Mouse (Mus musculus) CH12.LX (cell line): ENCODE results near the gene Syne1. TPM values are rescaled to one million over a fixed set of nuclear protein-coding genes. Genes with fewer than 3 reads are reported as not detected.

Experiments
- DNase-seq: peaks from one replicate; pipeline ENCODE4 v3.0.0-alpha.2; 2013; ENCODE audit errors: extremely low read depth
- H3K27ac ChIP-seq: 2 replicates; pipeline ENCODE4 v1.5.1; 2012; ENCODE audit warnings: low read depth, mild to moderate bottlenecking, control low read depth, moderate library complexity; ENCODE audit not compliant: insufficient read depth
- H3K27me3 ChIP-seq: replicated peaks from 2 replicates; pipeline ENCODE3; 2012; ENCODE audit warnings: inconsistent platforms
- H3K36me3 ChIP-seq, 2 experiments: replicated peaks in 1 of 2; 2 replicates each; pipeline versions ENCODE3 to v1.6.1; 2012; ENCODE audit warnings: inconsistent platforms in 1 of 2, low read length in 1 of 2, mild to moderate bottlenecking in 1 of 2, mixed read lengths in 1 of 2, moderate library complexity in 1 of 2; ENCODE audit not compliant: control insufficient read depth in 1 of 2, insufficient read depth in 1 of 2
- H3K4me1 ChIP-seq, 2 experiments: 2 replicates each; pipeline ENCODE4 v1.6.1; 2012; ENCODE audit warnings: inconsistent platforms in 1 of 2, moderate library complexity in 1 of 2; ENCODE audit not compliant: insufficient read depth in 2 of 2, control insufficient read depth in 1 of 2
- H3K4me2 ChIP-seq: 2 replicates; pipeline ENCODE4 v1.6.1; 2012; ENCODE audit warnings: low read depth, mild to moderate bottlenecking, control low read depth; ENCODE audit not compliant: poor library complexity, insufficient read depth, severe bottlenecking
- H3K4me3 ChIP-seq, 3 experiments: fragments of 150-350 bp in 1 of 3; sonication (generic) in 1 of 3; replicated peaks in 1 of 3; 2 replicates each; pipeline versions ENCODE3 to v1.5.1; 2011 to 2012; ENCODE audit warnings: low read depth in 2 of 3, low read length in 2 of 3, mild to moderate bottlenecking in 2 of 3, moderate library complexity in 2 of 3, control low read depth in 1 of 3, improper control_type of control experiment in 1 of 3, inconsistent platforms in 1 of 3, mixed read lengths in 1 of 3; ENCODE audit not compliant: poor library complexity in 1 of 3
- H3K79me2 ChIP-seq: replicated peaks from 2 replicates; pipeline ENCODE4 v1.6.1; 2012; ENCODE audit warnings: mild to moderate bottlenecking, moderate library complexity; ENCODE audit not compliant: control insufficient read depth, poor library complexity, insufficient read depth, severe bottlenecking; ENCODE audit errors: extremely low read depth
- H3K9ac ChIP-seq: 2 replicates; pipeline ENCODE4 v1.6.1; 2012; ENCODE audit warnings: low read depth, mild to moderate bottlenecking, control low read depth, moderate library complexity; ENCODE audit not compliant: insufficient read depth
- H3K9me3 ChIP-seq: replicated peaks from 2 replicates; pipeline ENCODE3; 2012; ENCODE audit warnings: low read length, inconsistent platforms, mixed read lengths
- CTCF ChIP-seq, 2 experiments: IDR thresholded peaks in 1 of 2; conservative IDR thresholded peaks in 1 of 2; 2 replicates each; pipeline ENCODE4 v1.5.1; 2011 to 2012; ENCODE audit warnings: low read depth in 2 of 2, low read length in 2 of 2, improper control_type of control experiment in 1 of 2, inconsistent platforms in 1 of 2, mild to moderate bottlenecking in 1 of 2, moderate library complexity in 1 of 2
- E2F4 ChIP-seq: IDR thresholded peaks from 2 replicates; pipeline ENCODE4 v1.6.1; 2011; ENCODE audit warnings: low read depth, low read length, improper control_type of control experiment; ENCODE audit not compliant: insufficient replicate concordance
- ELF1 ChIP-seq: IDR thresholded peaks from 2 replicates; pipeline ENCODE4 v1.6.1; 2014; ENCODE audit warnings: low read depth, mild to moderate bottlenecking, inconsistent platforms, low read length, improper control_type of control experiment
- ETS1 ChIP-seq: conservative IDR thresholded peaks from 2 replicates; pipeline ENCODE4 v1.6.1; 2012; ENCODE audit warnings: low read depth, mild to moderate bottlenecking, inconsistent platforms, low read length, improper control_type of control experiment, moderate library complexity
- GABPA ChIP-seq: IDR thresholded peaks from 2 replicates; pipeline ENCODE4 v1.6.1; 2012; ENCODE audit warnings: low read depth, low read length, improper control_type of control experiment, inconsistent platforms; ENCODE audit not compliant: insufficient replicate concordance
- IRF4 ChIP-seq: IDR thresholded peaks from 2 replicates; pipeline ENCODE4 v1.6.1; 2014; ENCODE audit warnings: low read depth, mild to moderate bottlenecking, inconsistent platforms, low read length, improper control_type of control experiment
- JUN ChIP-seq: IDR thresholded peaks from 2 replicates; pipeline ENCODE4 v1.6.1; 2011; ENCODE audit warnings: low read depth, mild to moderate bottlenecking, low read length, improper control_type of control experiment, moderate library complexity; ENCODE audit not compliant: insufficient read depth
- MEF2A ChIP-seq: IDR thresholded peaks from 2 replicates; pipeline ENCODE4 v1.6.1; 2014; ENCODE audit warnings: low read depth, mild to moderate bottlenecking, inconsistent platforms, low read length, improper control_type of control experiment, borderline replicate concordance
- PAX5 ChIP-seq: IDR thresholded peaks from 2 replicates; pipeline ENCODE4 v1.6.1; 2012; ENCODE audit warnings: low read length, inconsistent platforms, mixed read lengths
- POLR2AphosphoS2 ChIP-seq: IDR thresholded peaks from 2 replicates; pipeline ENCODE4 v1.6.1; 2011; ENCODE audit warnings: low read depth, low read length, improper control_type of control experiment
- SIN3A ChIP-seq: IDR thresholded peaks from 2 replicates; pipeline ENCODE4 v1.6.1; 2012; ENCODE audit warnings: low read length, improper control_type of control experiment, inconsistent platforms
- TCF12 ChIP-seq: IDR thresholded peaks from 2 replicates; pipeline ENCODE4 v1.6.1; 2014; ENCODE audit warnings: low read depth, mild to moderate bottlenecking, inconsistent platforms, low read length, improper control_type of control experiment
- UBTF ChIP-seq: IDR thresholded peaks from 2 replicates; pipeline ENCODE4 v1.6.1; 2012; ENCODE audit warnings: low read depth, mild to moderate bottlenecking, inconsistent platforms, low read length, improper control_type of control experiment, moderate library complexity
- USF1 ChIP-seq: IDR thresholded peaks from 2 replicates; pipeline ENCODE4 v1.6.1; 2014; ENCODE audit warnings: low read depth, mild to moderate bottlenecking, inconsistent platforms, low read length, improper control_type of control experiment
- ZC3H11A ChIP-seq: IDR thresholded peaks from 2 replicates; pipeline ENCODE4 v1.6.1; 2012; ENCODE audit warnings: low read depth, mild to moderate bottlenecking, inconsistent platforms, low read length, improper control_type of control experiment
- ZNF384 ChIP-seq: IDR thresholded peaks from 2 replicates; pipeline ENCODE4 v1.6.1; 2012; ENCODE audit warnings: low read depth, low read length, improper control_type of control experiment, inconsistent platforms
- dilution Hi-C: fragments of 300-500 bp; cut with MboI; formaldehyde crosslinking; loops from 2 replicates; pipeline ENCODE4 v1.14.3; 2020; ENCODE audit warnings: low sequenced_read_pairs; ENCODE audit not compliant: extremely low pct_unique_long_range_greater_than_20kb, extremely low pct_ligation_motif_present
- in situ Hi-C: fragments of 300-500 bp; cut with MboI; formaldehyde crosslinking; loops from 3 replicates; pipeline ENCODE4 v1.14.3; 2019; ENCODE audit warnings: low sequenced_read_pairs, low pct_ligation_motif_present, low pct_unique_long_range_greater_than_20kb, mixed read lengths
- polyA plus RNA-seq: library from polyadenylated mRNA; unstranded; fragments of >175 nt; gene quantifications from 2 replicates; pipeline ENCODE4 v1.2.1, GENCODE M21; 2012; ENCODE audit warnings: low read depth; ENCODE audit not compliant: insufficient read length
- total RNA-seq, 2 experiments: library from RNA; depleted of rRNA; stranded (reverse); fragments of 300-350 nt in 1 of 2; fragments of >200 nt in 1 of 2; gene quantifications; 2 replicates each; pipeline ENCODE4 v1.2.3; 2012 to 2014

Syne1 gene
- total and polyA plus RNA-seq, 3 experiments, result 3.1 to 7.6 (median 3.6) TPM

DNA sequence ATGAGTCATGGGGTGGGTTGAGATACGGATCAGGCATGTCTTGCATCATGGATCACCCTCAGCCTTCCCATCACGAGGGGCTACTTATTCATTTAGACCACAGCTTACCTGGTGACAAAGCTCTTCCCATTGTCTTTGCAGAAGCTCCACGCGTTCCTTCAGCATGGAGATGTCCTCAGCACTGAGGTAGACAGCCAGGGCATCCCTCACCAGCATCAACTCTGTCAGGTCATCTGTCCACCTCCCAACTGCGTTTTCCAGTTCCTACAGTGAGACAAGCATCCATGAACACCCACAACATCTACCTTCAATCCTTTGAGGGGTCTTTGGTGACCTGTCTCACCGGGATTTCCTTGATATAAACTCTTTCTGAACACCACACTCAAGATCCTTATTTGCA is 467.6 kb downstream of the Syne1 start:
- Histone ChIP-seq H3K9ac (no peak overlapping the region), H3K79me2 (no peaks in the 10 kb centered on the region), H3K36me3 (peaks cover 0 to 10% of the 10 kb centered on the region in 2 experiments), H3K4me3 (no peak overlapping the region), H3K27ac (no peak overlapping the region), H3K4me2 (no peak overlapping the region), H3K4me1 (peaks cover 0 to 3% of the 10 kb centered on the region in 2 experiments; a peak in 1 of 4 replicates), H3K27me3 (no peaks in the 10 kb centered on the region), H3K9me3 (no peaks in the 10 kb centered on the region)
- DNase-seq, result no peak
- dilution Hi-C loops (no loop called here), in situ Hi-C loops (no loop called here)
- TF ChIP-seq GABPA (no peak), ETS1 (no peak), JUN (no peak), TCF12 (no peak), ELF1 (no peak), USF1 (no peak), IRF4 (no peak)

DNA sequence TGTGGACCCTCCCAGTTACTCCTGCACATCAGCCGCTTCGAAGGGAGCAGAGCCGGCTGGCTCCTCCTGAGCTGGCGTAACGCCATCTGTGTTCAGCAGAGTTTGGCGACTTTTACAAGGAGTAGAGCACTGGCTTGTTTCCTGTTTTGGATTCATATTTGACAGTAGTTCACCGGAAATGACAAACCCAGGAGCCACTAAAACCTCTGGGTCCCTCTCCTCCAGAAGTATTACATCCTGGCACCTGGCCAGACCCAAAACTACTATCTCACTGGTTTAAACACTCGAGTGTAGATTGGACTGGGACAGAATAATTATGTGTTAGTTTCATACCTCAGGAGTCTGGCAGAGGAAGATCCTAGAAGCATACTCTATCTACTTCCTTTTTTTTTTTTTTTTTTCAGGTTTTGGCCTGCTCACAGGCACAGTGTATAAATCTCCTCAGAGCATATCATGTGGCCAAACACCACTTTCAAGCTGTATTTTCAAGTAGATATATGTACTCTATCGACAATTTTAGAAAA is 471.3 kb downstream of the Syne1 start:
- TF ChIP-seq PAX5 (no peak), ZNF384 (peak; percentile 65), SIN3A (no peak), MEF2A (no peak)
- H3K36me3 ChIP-seq, result peaks cover 0 to 7% of the 10 kb centered on the region in 2 experiments

DNA sequence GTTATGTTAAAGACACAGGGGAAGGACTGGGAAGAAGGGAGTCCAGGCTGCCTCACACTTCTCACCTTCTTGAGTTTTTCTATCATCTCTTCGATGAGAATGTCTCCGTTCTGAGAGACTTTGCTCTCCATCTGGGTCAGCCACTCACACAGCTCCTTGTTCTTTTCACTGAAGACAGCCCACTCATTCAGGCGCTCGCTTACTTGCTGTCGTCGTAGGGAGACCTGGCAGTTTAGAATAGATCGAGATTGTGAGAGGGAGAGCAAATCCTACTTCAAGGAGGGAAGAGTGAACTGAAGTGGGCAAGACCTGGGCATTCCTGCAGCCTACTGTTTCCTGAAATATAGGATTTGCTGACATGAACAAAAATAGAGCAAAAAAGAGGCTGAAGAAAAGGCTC is 475.6 kb downstream of the Syne1 start:
- DNase-seq, result no peak
- H3K27ac ChIP-seq, result no peak overlapping the region
- no peak overlapping the region for H3K4me2 ChIP-seq
- no peaks in the 10 kb centered on the region for H3K27me3 ChIP-seq
- no peak overlapping the region for H3K9ac ChIP-seq
- no peaks in the 10 kb centered on the region for H3K9me3 ChIP-seq
- no peaks in the 10 kb centered on the region for H3K4me1 ChIP-seq
- no peak overlapping the region for H3K4me3 ChIP-seq
- in situ Hi-C loops (no loop called here), dilution Hi-C loops (no loop called here)
- TF ChIP-seq UBTF (no peak), POLR2AphosphoS2 (no peak), GABPA (no peak), E2F4 (no peak), CTCF (conservative IDR thresholded peaks at IDR 0.05 in 1 of 2, IDR thresholded peaks at IDR 0.05 in 1 of 2; ENCODE audit: low read depth in 2 of 2, low read length in 2 of 2) (no peak), PAX5 (no peak), ZC3H11A (no peak), IRF4 (no peak)
- no peaks in the 10 kb centered on the region for H3K79me2 ChIP-seq
- H3K36me3 ChIP-seq, result peaks cover 0 to 6% of the 10 kb centered on the region in 2 experiments

More for the DNA sequence above, 471.3 kb downstream of the Syne1 start:
- no peak for DNase-seq
- H3K9me3 ChIP-seq, result no peaks in the 10 kb centered on the region
- H3K4me2 ChIP-seq, result no peak overlapping the region
- no peak overlapping the region for H3K27ac ChIP-seq
- dilution Hi-C loops (no loop called here), in situ Hi-C loops (no loop called here)
- H3K79me2 ChIP-seq, result no peaks in the 10 kb centered on the region
- no peaks in the 10 kb centered on the region for H3K27me3 ChIP-seq
- H3K4me3 ChIP-seq, result no peak overlapping the region
- no peaks in the 10 kb centered on the region for H3K4me1 ChIP-seq
- no peak overlapping the region for H3K9ac ChIP-seq
